Mouse (Mus musculus): ENCODE results near the gene Uvrag.
A peak's percentile ranks its signal among the peaks of the same experiment; 100 is the strongest.

Gene Uvrag

GRCm38 (mm10) chr7:99139841-99140491 is 975 bp downstream of the Uvrag start:
- DNase-seq (ENCODE audit: low spot score), result peak; percentile 59

GRCm38 (mm10) chr7:99137541-99137940 is 3.4 kb downstream of the Uvrag start:
- DNase-seq (ENCODE audit: low spot score), result no peak

GRCm38 (mm10) chr7:99136789-99137188 is 4.2 kb downstream of the Uvrag start:
- no peak for DNase-seq (ENCODE audit: low spot score)

- no peak for DNase-seq (ENCODE audit: low spot score)
Observed at GRCm38 (mm10) chr7:99133811-99134402, 7.0 kb downstream of the Uvrag start.

- no peak for DNase-seq (ENCODE audit: low spot score)
Observed at GRCm38 (mm10) chr7:99132597-99132996, 8.3 kb downstream of the Uvrag start.

- no peak for DNase-seq (ENCODE audit: low spot score)
Observed at GRCm38 (mm10) chr7:99131819-99132353, 9.1 kb downstream of the Uvrag start.

- DNase-seq (ENCODE audit: low spot score), result no peak
Observed at GRCm38 (mm10) chr7:99128965-99129364, 12.0 kb downstream of the Uvrag start.

GRCm38 (mm10) chr7:99128020-99128950 is 12.7 kb downstream of the Uvrag start:
- peak; percentile 31 for DNase-seq (ENCODE audit: low spot score)

GRCm38 (mm10) chr7:99126057-99126456 is 14.9 kb downstream of the Uvrag start:
- DNase-seq (ENCODE audit: low spot score), result no peak

- no peak for DNase-seq (ENCODE audit: low spot score)
Observed at GRCm38 (mm10) chr7:99122651-99123050, 18.3 kb downstream of the Uvrag start.

GRCm38 (mm10) chr7:99120865-99121521 is 19.9 kb downstream of the Uvrag start:
- DNase-seq (ENCODE audit: low spot score), result no peak

- no peak for DNase-seq (ENCODE audit: low spot score)
Observed at GRCm38 (mm10) chr7:99120082-99120481, 20.9 kb downstream of the Uvrag start.

- no peak for DNase-seq (ENCODE audit: low spot score)
Observed at GRCm38 (mm10) chr7:99116781-99117180, 24.2 kb downstream of the Uvrag start.

- DNase-seq (ENCODE audit: low spot score), result no peak
Observed at GRCm38 (mm10) chr7:99114006-99114726, 26.8 kb downstream of the Uvrag start.

GRCm38 (mm10) chr7:99107566-99107965 is 33.4 kb downstream of the Uvrag start:
- DNase-seq (ENCODE audit: low spot score), result peak; percentile 70

GRCm38 (mm10) chr7:99106714-99107270 is 34.1 kb downstream of the Uvrag start:
- peak; percentile 48 for DNase-seq (ENCODE audit: low spot score)

- DNase-seq (ENCODE audit: low spot score), result peak; percentile 68
Observed at GRCm38 (mm10) chr7:99101767-99102593, 39.0 kb downstream of the Uvrag start.

GRCm38 (mm10) chr7:99101076-99101475 is 39.9 kb downstream of the Uvrag start:
- DNase-seq (ENCODE audit: low spot score), result no peak

- no peak for DNase-seq (ENCODE audit: low spot score)
Observed at GRCm38 (mm10) chr7:99100573-99100972, 40.4 kb downstream of the Uvrag start.

- DNase-seq (ENCODE audit: low spot score), result no peak
Observed at GRCm38 (mm10) chr7:99100087-99100486, 40.9 kb downstream of the Uvrag start.

Data from embryo, embryonic 10 days (tissue).